Mouse (Mus musculus) neural tube, embryonic 10.5 days (tissue): ENCODE results near the gene Fyn.

Experiments
- DNase-seq: peaks from one replicate; pipeline ENCODE4 v3.0.0-alpha.2; 2017; ENCODE audit warnings: low spot score; ENCODE audit errors: extremely low spot score

The Fyn gene

DNA sequence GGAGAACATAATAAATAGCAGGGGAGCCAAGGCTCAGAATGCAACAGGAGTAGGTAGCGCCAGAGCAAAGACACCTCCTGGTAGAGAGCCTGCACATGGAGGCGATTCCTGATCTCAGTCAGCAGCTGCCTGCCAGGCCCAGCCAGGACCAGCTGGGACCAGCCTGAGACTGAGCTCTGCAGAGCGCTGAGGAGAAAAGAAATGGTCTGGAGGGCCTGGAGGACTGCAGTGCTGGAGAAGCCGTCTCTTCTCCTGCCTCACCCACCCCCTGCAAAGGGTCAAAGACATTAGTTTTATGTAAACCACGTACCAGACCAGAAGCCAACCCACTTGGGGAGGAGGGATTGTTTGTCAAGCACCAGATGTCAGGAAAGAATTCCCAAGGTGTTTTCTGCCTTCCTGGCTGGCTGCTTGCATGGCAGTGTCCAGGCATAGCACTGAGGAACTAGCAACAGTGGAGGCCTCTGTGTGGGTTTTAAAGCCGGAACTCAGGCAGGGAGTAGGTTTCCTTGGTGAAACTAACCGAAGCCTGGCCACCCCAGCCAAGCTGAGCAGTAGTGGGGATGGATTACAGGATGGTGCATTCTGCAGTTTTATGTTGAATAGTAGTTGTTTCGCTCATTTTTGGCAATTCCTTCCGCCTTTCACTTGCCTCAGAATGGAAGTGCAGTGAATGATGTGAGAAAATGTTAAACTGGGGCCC lies 165.8 kb downstream of the Fyn start:
- peak; percentile 66 for DNase-seq

DNA sequence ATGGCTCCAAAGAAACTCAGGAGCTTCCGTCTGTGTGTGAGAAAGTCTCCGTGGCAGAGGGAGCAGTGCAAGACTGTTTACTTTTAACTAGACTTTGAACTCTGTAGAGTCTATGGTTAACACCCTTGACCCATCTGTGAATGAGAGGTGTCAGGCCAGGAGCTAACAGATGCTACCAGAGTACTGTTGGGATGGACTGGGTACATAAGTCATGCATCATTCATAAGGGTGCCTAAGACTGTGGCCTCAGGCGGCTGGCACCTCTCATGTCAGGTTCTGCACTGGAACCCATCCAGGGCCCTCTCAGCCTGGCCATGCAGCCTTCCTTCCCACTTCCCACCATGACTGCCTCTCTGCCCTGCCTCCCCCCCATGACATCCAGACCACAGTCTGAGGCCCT lies 166.7 kb downstream of the Fyn start:
- no peak for DNase-seq

DNA sequence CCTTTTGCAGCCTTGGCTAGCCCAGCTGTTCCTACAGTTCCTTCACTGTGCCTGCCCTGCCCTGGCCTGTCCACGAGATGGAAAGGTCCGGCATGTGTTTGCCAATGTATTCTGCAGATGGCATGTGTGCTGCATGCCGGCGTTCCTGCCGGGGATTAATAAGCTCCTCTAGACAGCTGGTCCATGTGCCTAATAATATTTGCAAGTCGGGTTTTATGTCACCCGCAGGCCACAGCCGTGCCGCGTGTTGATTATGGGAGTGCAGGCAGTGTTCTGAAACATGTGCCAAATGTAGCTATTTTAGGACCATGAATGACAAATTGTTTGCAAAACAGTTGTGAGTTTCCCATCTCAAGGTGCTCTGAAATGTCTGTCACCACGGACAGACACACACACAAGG lies 167.6 kb downstream of the Fyn start:
- no peak for DNase-seq

DNA sequence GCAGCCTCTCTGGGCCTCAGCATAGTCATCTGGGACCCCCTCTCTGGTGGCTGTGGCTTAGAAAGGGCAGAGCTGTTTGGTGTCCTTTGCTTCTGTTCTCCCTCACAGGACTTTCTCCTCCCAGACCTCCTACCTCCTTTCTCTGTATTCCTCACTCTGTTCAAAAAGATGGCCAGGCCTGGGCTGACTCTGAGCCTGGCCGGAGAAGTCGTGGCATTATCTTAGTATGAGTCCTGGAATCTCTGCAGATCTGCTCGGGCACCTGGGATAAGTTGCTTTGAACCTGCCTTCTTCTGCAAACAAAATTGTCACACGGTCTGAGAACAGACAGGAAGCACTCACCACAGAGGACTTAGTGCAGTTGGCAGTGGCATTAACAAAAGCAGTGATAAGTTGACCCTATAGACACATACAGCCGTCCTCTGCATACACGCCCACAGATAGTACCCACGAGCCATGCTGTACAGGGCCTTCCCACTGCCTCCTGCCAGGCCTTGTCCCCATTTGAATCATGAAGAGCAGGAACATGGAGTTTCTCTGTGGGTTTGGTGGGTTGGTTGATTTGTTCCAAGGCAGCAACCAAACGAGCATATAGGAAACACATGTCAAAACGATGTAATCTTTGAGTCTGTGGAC lies 171.5 kb downstream of the Fyn start:
- no peak for DNase-seq

DNA sequence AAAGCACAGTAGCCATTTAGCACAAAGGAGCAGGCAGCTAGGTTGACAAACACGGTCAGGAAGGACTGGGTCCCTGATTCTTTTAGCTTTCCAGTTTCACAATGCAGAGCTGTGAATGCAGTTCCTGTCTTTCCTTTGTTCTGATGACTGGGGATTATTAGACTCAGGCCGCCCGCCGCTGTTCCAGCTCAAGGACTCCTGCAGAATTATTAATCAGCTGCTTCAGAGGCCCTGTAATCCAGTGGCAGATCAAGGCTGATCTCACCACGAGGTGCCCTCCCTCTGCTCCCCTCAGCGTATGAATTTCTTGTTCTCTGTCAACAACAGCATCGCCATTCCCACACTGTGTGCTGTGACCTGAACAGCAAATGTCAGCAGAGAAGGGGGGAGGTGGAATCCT lies 172.3 kb downstream of the Fyn start:
- peak; percentile 60 for DNase-seq

DNA sequence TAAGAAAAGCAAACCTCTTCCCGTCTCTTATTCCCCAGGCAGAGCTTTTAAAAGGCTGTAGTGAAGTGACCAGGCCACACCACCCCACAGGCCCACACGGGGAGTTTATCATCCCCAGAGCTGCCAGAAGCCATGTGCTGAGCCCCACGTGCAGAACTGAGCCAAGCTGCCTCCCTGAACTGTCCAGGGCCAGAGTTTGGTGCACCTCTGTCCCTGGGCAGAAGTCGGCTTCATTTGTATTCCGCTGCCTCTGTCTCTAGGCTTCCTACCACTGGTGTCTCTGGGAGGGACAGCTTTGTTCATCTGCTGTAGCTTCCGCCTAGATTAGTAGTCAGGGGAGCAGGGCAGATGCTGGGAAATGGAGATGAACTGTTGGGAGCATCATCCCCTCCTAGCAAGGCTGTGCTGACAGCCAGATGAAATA lies 172.8 kb downstream of the Fyn start:
- DNase-seq = no peak

DNA sequence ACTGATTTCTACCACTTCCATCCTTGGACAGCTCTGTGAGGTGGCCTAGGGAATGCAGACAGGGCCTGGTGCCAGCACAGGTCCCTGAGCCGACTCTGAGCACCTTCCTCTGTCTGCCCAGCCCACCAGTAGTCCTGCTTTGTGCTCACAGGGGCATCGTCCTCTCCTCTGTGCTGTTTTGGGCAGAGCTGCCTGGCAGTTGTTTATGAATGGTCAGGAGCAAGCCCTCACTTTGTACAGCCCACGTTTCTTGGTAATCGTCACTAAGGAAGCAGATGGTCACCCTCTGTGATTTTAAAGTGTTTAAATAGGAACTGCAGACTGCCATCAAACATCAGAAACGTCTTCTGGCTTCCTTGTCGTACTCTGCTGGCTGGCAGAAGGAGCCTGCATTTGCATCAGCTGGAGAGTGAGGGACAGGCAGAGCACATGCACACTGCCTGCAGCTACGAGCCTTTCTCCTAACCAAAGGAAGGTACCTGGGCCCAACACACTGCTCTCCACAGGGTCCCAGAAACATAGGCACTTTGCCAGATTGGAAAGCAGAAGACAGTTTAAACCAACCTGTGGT lies 173.4 kb downstream of the Fyn start:
- DNase-seq = no peak

DNA sequence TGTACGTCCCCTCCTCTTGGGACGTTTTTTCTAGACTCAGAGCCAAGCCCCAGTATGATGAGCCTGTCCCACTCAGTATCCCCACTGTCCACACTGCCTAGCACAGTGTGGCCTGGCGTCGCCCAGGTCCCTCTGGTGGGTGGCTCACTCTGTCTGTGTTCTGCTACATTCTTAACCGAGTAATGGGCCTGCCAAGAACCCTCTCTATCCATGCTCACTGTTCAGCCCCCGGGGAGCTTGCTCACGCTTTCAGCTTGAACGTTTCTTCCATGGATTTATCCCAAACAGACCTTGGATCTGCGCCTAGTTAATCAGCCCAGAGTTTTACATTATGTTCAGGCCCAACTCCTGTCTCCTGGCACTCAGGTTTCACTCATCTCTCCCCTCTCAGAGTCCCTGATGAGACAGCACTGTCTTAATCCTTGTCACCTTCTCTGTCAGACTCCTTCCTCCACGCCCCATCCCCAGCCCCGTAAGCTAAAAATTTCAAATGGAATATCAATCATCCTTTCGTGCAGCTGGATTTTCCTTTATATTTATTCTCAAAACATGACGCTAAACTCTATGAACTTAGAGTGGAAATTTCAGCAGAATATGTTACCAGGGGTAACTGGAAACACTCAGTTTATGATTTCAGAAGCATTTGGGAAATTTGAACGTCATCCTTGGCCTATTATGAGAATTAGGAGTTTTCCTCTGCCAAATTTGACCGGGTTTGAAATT lies 174.0 kb downstream of the Fyn start:
- DNase-seq = no peak

DNA sequence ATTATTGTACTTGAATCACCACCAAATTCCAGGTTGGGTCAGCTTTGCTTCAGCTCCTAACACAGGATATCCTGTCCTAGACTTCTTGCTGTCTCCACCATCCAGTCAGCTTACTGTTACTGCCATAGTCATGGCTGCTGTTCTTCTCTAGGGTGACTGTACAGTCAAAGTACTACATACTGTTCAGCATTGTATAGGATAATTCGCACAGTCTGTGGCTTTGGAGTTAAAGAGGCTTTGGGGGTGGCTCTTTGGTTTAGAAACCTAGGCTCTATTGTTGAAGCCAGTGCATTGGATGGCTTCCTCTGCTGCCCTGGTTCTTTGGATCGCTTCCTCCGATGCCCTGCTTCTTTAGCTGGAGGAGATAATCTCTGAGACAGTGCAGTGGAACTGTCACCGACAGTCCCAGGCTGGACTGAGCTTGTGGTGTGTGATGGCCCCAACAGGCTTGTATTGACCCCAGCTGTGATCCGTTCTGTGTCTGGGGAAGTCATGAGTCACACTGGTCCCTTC lies 174.7 kb downstream of the Fyn start:
- no peak for DNase-seq

DNA sequence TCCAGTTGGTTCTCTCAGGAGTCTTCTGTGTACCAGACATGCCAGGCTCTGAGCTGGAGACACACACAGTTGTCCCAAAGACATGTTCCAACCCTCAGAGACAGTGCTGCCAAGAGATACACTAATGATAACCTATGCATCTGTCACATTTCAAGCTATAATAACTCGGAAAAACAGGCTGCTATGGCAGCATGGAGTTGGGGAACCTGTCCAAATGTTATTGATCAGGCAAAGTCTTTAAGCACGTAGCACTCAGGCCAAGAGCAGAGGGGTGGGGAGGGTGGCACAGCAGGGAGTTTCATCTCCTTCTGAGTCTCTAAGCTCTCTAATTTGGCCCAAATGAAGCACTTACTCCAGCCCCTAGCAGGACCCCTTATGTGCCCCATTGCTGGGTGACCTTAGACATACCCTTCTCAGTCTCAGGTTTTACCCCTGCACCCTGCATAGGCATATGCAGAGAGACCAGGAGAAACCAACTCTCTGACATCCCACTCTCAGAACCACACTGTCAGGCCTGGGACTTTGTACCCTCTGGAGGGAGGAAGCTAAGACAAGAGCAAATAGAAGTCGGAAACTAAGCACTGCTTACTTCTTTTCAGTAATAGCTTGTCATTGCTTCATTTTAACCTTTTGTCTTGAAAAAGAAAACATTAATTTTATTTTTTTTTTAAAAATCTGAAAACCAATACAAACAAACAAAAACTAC lies 178.9 kb downstream of the Fyn start:
- no peak for DNase-seq

DNA sequence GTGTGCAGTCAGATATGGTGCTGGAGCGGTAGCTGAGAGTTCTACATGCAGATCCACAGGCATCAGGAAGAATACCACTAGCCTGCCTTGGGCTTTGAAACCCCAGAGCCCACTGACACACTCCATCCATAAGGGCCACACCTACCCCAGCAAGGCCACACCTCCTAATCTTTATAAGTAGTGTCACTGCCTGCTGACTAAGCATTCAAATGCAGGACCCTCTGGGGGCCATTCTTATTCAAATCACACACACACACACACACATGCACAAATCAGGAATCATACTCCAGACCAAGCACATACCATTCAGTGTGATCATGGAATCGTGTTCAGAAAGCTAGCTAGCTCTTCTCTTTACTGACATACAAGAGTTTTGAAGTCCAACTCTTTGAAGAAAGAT lies 182.1 kb downstream of the Fyn start:
- DNase-seq = no peak

DNA sequence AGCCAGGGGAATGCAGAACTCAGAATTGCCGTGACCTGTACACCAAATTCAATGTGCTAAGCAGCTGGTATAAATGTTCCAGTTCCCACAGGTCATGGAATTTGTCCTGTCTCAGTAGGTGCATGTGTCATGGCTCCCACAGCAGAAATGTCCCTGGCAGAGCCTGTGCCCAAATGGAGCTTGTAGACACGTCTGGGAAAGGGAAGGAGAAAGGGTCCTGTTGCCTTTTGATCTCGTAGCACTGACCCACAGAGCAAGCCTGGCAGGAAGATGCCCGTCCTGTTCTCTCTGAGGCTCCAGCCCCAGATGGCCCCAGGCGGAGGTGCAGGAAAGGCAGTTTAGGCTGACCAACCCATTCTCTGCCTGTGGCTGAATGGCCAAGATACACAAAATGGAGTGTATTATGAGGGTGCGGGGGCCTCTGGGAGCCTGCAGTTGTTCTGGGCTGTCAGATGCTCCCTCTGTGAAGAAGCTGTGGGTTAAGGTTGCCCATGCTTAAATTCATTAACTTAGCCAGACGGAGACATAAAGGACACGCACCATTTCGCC lies 183.1 kb downstream of the Fyn start:
- DNase-seq = no peak

DNA sequence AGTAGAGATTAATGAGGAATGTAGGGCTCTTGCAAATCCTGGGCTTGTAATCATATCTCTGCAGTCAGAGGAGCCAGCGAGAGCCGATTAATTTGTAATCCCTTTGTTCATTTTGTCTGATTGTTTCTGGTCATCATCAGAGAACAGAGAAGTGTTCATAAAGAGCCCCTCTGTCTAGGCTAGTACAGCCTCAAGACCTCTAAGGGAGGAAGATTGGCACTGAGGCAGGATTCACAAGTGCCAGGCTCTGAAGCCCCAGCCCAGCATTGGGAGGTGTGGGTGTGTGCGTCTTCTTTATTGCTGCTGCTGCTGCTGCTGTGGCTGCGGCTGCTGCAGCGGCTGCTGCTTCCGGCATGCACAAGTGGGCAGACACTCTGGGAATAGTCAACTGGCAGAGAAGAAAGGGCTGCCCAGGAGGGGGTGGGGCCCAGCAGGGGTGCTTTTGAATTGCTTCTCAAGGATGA lies 183.7 kb downstream of the Fyn start:
- no peak for DNase-seq

DNA sequence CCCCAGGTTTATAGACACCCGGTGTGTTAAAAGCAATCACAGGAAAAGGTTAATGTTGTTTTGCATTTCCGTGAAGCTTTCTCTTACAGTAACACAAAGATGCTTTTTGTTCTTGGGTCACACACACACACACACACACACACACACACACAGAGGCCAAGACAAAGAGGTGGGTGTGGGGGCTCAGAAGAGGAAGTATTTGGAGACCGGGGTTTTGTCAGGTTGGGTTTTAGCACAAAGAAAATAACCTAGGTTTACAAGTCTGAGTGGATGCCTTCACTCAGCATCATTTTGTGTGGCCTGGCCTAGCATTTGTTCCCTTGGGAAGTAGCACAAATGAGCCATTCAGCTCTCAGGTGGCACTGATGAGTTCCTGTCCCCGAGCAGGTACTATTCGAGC lies 184.2 kb downstream of the Fyn start:
- no peak for DNase-seq

DNA sequence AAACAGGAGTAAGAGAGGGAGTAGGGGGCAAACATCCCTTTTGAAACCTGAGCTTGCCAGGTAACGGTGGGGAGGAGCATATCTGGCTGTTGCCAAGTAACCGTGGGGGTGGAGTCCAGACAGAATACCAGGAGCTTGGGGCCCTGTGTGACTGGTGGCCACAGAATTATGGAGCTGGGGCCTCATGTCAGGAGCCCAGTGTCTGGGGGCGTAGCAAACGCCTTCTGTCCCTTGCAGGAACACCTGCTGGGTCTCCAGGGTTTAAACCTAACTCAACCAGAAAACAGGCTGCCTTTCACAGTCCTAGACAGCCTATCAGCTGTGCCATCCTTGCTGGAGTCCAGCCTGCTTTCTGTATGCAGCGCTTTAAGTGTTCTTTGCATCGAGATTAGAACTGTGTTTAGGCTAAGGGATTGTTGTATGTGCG lies 186.6 kb downstream of the Fyn start:
- no peak for DNase-seq

DNA sequence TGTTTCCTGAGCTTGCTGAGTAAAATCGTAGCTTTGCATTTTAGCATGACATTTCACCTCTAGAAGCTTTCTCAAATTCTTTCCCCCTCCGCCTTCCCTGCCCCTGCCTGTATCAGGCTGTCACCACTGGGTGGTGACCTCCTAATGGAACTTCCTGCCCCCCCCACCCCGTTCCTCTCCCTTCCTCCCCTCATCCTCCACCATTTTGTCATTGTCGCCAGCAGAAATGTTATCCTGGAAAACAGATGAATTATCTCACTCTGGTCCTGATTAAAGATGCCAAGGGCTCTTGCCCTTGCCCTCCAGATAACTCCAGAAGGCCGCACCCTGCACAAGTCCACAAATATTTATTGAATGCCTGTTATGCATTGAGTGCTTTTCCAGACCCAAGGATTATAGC lies 187.1 kb downstream of the Fyn start:
- no peak for DNase-seq

DNA sequence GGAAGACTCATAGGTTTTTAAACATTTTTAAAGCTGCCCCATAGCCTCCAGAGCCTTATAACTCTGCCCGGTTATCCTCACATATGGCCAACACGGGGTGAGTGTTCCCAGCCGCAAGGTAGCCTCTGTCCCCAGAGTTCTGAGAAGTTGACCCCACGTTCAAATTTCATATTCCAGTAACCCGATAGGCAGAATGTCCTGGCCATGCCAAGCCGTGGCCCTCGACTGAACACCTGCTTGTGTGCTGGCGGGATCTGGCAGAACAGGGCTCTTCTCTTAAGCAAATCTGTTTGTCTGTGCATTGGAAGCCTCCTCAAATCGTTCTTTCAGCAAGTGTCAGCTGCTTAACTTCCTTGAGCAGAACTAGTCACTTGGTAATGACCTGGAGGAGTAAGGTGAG lies 188.7 kb downstream of the Fyn start:
- DNase-seq = no peak

DNA sequence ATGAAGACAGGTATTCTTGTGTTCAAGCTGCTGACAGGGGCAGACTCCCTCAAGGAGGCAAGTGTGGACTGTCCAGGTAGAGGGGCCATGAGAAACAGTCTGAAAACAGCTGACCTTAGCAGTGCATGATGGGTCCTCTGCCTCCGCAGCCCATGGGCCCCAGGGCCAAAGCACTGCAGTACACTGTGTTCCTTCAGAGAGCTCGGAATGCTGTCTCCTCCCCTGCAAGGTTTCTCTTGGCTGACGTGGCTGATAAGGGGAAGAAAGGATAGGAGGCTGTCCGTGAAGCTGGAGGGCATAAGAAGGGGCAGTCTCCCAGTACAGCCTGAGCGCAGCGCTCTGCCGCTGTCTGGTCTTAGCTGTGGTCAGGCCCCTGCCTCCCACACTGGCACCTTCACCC lies 189.2 kb downstream of the Fyn start:
- no peak for DNase-seq

DNA sequence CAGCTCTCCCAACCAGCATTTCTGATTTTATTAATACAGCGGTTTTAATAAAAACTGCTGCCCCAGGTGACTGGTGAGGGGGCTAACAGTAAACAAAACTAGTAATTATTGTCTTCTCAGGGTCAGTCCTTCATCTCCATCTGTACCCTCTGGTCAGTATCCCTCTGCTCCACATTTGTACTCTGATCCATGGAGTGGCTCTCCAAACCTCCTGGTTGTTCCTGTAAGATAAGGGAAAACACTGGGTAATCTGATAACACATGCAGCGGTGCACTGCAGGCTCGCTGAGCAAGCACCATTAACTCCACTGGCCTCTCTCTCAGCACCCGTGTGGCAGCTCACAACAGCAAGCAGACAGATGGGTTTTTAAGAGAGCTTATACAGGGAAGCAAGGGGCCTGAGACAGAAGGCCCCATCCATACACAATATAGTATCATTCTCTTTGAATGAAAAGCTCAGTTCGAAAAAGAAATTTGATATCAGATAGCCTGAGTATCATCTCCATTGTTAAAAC lies 189.9 kb downstream of the Fyn start:
- no peak for DNase-seq

DNA sequence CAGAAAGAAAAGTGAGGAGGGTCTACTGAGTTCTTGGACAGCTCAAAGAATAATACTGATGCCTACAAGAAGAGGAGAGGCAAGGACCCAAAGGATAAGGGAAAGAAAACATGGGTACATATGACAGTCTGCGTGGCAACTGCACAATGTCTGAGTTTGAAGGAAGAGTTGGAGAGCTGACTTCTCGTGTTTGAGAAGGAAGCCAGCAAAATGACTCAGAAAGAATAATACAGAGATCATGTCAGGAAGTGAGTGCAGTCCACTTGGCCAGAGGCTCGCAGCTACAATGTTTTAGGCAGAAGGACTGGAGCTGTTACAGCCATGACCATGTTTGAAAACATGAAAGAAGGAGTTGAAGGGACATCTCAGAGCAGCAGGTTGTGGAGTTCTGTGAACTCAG lies 190.7 kb downstream of the Fyn start:
- DNase-seq = no peak

DNA sequence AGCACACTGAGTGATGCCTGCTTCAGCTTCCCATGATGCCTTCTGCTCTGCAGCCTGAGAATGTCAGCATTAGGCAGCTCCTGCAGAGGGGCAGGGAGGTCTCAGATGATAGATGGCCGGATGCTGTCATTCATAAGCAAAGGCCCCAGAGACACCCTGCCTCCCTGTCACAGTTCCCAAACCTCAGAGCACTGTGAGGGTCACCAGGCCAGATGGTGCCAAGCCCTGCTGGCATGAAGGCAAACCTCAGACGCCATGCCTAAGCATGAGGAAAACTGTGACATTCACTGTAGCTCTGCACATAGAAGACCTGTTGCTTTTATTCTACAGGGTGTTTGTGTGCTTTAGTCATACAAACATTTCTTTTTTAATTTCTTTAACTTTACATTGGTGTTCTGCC lies 193.7 kb downstream of the Fyn start:
- no peak for DNase-seq
